Mouse (Mus musculus): ENCODE data around the gene Slc25a34.
A peak's percentile ranks its signal among the peaks of the same experiment; 100 is the strongest.

DNA sequence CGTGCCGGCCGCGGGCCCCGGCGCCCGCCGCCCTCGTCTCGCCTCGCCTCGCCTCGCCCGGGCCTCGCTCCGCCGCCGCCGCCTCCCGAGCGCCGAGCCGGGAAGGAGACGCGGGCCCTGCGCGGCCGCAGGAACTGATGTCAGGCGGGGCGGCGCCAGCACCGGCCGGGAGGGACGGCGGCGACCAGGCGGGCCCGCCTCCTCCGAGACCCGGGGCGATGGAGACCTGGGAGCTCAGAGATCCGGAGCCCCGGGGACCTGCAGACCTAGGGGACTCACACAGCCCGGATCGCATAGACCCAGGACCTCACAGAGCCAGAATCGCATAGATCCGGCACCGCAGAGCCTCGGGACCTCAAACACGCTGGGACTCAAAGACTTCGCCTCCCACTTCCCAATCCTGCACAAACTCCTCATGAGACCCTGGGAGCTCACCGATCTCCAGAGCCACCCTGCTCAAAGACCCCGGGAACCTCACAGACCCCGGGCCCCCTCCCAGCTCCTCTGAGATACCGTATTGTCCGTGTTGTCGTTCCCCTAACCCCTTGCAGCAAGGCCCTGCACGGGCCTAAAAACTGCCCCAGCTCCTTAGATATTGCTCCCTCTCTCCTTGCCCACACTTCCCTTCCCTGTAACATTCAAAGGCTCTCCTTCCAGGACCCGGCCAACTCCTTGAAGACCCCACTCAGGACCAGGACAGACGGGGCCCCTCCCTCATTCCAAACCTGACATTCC is 40.6 kb upstream of the Slc25a34 start:
- peak; percentile 58 for TF ChIP-seq POLR2A (IDR thresholded peaks at IDR 0.05; ENCODE audit: control insufficient read depth, low read depth, low read length)
- no peak for TF ChIP-seq CTCF (IDR thresholded peaks at IDR 0.05; ENCODE audit: control insufficient read depth, insufficient read depth, insufficient replicate concordance, low read depth, low read length)
